Mouse (Mus musculus) liver, adult 2 months (tissue): ENCODE results near the gene Arhgef17. TPM values are rescaled to one million over a fixed set of nuclear protein-coding genes. Genes with fewer than 3 reads are reported as not detected.

Experiments
- DNase-seq: peaks from one replicate; pipeline ENCODE4 v3.0.0-alpha.2; 2011; ENCODE audit warnings: low read depth, low spot score; ENCODE audit errors: extremely low read depth
- H3K27ac ChIP-seq: fragments of 200-500 bp; replicated peaks from 2 replicates; pipeline ENCODE4 v1.5.1; 2012; ENCODE audit warnings: low read depth, mild to moderate bottlenecking, control low read depth, inconsistent platforms, low read length; ENCODE audit not compliant: insufficient read depth
- H3K27me3 ChIP-seq: fragments of 200-500 bp; 2 replicates; pipeline ENCODE4 v1.6.1; 2012; ENCODE audit warnings: mild to moderate bottlenecking, moderate library complexity, low read length, inconsistent platforms; ENCODE audit not compliant: control insufficient read depth, insufficient read depth
- H3K36me3 ChIP-seq: fragments of 200-500 bp; 2 replicates; pipeline ENCODE4 v1.6.1; 2012; ENCODE audit warnings: low read length, inconsistent platforms; ENCODE audit not compliant: control insufficient read depth, insufficient read depth
- H3K4me1 ChIP-seq: fragments of 200-500 bp; 2 replicates; pipeline ENCODE4 v1.6.1; 2011; ENCODE audit warnings: low read length; ENCODE audit not compliant: control insufficient read depth, insufficient read depth
- H3K4me3 ChIP-seq: fragments of 200-500 bp; 2 replicates; pipeline ENCODE4 v1.5.1; 2011; ENCODE audit warnings: low read depth, mild to moderate bottlenecking, control low read depth, low read length, moderate library complexity; ENCODE audit not compliant: insufficient read depth
- H3K79me2 ChIP-seq: fragments of 200-500 bp; 2 replicates; pipeline ENCODE4 v1.6.1; 2012; ENCODE audit warnings: inconsistent platforms, mild to moderate bottlenecking, low read length, moderate library complexity; ENCODE audit not compliant: control insufficient read depth, insufficient read depth
- H3K9ac ChIP-seq: fragments of 200-500 bp; 2 replicates; pipeline ENCODE4 v1.6.1; 2012; ENCODE audit warnings: low read depth, mild to moderate bottlenecking, control low read depth, inconsistent platforms, low read length
- CTCF ChIP-seq: fragments of 200-500 bp; IDR thresholded peaks from 2 replicates; pipeline ENCODE4 v1.5.1; 2011; ENCODE audit warnings: low read depth, low read length, control low read depth
- POLR2A ChIP-seq: fragments of 200-500 bp; IDR thresholded peaks from 2 replicates; pipeline ENCODE4 v1.6.1; 2011; ENCODE audit warnings: low read length, control low read depth; ENCODE audit not compliant: insufficient read depth; ENCODE audit errors: extremely low read depth
- WGBS: fragments of 180-500 bp; shearing (Covaris S2); methylation state at CpG from one replicate; pipeline ENCODE4 v1.1.7; 2018; 5-methylcytosine and 5-hydroxymethylcytosine counted together
- polyA plus RNA-seq: library from polyadenylated mRNA; depleted of rRNA; stranded (reverse); fragments of >200 nt; gene quantifications from 2 replicates; pipeline ENCODE4 v1.2.3, GENCODE M21; 2012
- total RNA-seq: library from RNA; depleted of rRNA; stranded (reverse); fragments of >200 nt; gene quantifications from 2 replicates; pipeline ENCODE4 v1.2.3, GENCODE M21; 2014

Gene Arhgef17
- total and polyA plus RNA-seq, 2 experiments: 1.2 to 1.8 TPM

DNA sequence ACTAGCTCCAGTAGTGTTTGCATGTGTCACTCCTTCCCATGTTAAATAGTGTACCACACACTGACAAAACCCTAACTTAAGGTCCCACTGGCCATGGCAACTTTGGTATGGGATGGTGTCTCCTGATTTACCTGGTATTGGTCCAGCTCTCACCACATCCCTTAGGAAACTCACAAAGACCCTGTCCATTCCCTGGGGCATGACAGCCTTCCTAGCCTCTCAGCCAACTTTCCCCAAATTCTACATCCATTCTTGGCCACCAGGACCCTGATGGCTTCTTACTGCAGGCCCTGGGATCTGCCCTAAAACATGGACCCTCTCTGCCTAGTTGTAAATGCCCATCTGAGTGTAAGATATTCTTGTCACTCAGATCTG is 86.9 kb downstream of the Arhgef17 start:
- TF ChIP-seq POLR2A (no peak), CTCF (no peak)
- Histone ChIP-seq H3K79me2 (no peaks in the 10 kb centered on the region), H3K4me3 (no peak overlapping the region), H3K36me3 (no peaks in the 10 kb centered on the region), H3K27me3 (no peaks in the 10 kb centered on the region), H3K27ac (no peak overlapping the region), H3K4me1 (no peaks in the 10 kb centered on the region), H3K9ac (no peak overlapping the region)
- no peak for DNase-seq

GRCm38 (mm10) chr7:100844385-100845025 is 87.4 kb downstream of the Arhgef17 start:
- no peaks in the 10 kb centered on the region for H3K36me3 ChIP-seq
- WGBS: 55% methylated on average over 2 of the region's 2 CpGs
- H3K27me3 ChIP-seq: no peaks in the 10 kb centered on the region
- H3K9ac ChIP-seq: no peak overlapping the region
- no peaks in the 10 kb centered on the region for H3K79me2 ChIP-seq
- no peak overlapping the region for H3K4me3 ChIP-seq
- no peaks in the 10 kb centered on the region for H3K4me1 ChIP-seq
- TF ChIP-seq POLR2A (no peak), CTCF (no peak)
- no peak overlapping the region for H3K27ac ChIP-seq
- DNase-seq: no peak

DNA sequence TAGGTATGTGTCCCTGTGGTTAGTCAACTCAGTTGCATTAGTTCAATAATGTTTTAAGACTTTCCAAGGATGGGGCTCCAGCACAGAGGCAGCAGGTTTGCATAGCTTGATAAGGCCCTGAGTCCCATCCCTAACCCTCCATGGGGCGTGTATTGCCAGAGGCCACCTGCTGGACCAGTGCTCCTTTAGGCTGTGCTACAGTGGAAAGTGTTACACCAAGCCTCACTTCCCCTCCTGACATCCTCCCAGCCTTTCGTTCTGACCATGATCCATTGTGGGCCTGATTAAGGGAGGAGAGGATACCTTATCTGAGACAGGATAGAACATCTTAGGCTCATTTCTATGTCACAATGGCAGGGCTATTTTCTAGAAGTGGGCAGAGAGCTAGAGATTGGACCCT is 88.0 kb downstream of the Arhgef17 start:
- WGBS: 83% methylated on average over 2 of the region's 2 CpGs
- H3K9ac ChIP-seq: no peak overlapping the region

GRCm38 (mm10) chr7:100842175-100842574 is 89.7 kb downstream of the Arhgef17 start:
- Histone ChIP-seq H3K36me3 (peaks cover under 1% of the 10 kb centered on the region; the same call in 1 of the 2 replicates), H3K27me3 (no peaks in the 10 kb centered on the region), H3K27ac (no peak overlapping the region), H3K4me3 (no peak overlapping the region), H3K79me2 (no peaks in the 10 kb centered on the region), H3K9ac (no peak overlapping the region), H3K4me1 (no peaks in the 10 kb centered on the region)
- no peak for DNase-seq
- TF ChIP-seq POLR2A (no peak), CTCF (no peak)
- WGBS: 95% methylated on average over 5 of the region's 5 CpGs

More for the DNA sequence above, 88.0 kb downstream of the Arhgef17 start:
- Histone ChIP-seq H3K27me3 (no peaks in the 10 kb centered on the region), H3K36me3 (no peaks in the 10 kb centered on the region), H3K79me2 (no peaks in the 10 kb centered on the region), H3K4me1 (no peaks in the 10 kb centered on the region), H3K27ac (no peak overlapping the region), H3K4me3 (no peak overlapping the region)
- no peak for TF ChIP-seq CTCF
- TF ChIP-seq POLR2A: no peak
- no peak for DNase-seq

DNA sequence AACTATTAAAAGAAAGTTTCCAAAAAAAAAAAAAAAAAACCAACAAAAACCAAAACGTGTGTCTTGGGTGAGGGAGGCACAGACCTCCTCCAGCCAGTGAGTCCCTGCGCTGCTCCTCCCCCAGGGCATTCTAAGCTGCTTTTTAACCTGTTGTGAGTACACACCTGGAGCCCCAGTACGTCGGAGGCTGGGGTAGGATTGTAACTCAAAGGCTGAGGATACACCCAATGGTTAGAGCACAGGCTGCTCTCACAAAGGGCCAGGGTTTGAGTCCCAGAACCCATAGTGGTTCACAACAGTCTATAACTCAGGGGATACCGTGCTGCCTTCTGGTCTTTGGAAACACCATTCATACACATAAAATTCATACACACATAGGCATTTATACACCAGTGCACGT is 90.3 kb downstream of the Arhgef17 start:
- H3K36me3 ChIP-seq: peaks cover 2% of the 10 kb centered on the region; the same call in 1 of the 2 replicates
- no peaks in the 10 kb centered on the region for H3K27me3 ChIP-seq
- WGBS: 95% methylated on average over 6 of the region's 6 CpGs
- H3K27ac ChIP-seq: no peak overlapping the region
- DNase-seq: no peak
- no peaks in the 10 kb centered on the region for H3K4me1 ChIP-seq
- TF ChIP-seq CTCF (no peak), POLR2A (no peak)
- no peak overlapping the region for H3K9ac ChIP-seq
- H3K79me2 ChIP-seq: no peaks in the 10 kb centered on the region
- no peak overlapping the region for H3K4me3 ChIP-seq

DNA sequence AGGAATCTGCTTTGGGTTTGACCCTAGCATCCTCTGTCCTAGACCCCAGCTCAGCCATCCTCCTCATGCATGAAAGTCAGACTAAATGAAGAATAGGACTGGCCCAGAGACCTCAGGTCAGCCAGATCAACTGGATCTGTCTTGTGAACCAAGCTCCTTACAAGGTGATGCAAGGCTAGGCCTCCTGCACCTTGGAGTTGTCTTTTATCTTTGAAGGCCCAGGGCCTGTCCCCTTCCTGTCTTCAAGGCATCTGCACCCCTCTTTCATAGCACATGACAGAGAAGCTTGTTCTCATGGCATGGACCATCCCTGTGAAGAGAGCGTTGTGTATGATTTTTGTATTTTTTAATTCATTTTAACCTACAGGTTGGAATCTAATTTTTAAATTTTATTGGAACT is 91.0 kb downstream of the Arhgef17 start:
- TF ChIP-seq CTCF (no peak), POLR2A (no peak)
- H3K79me2 ChIP-seq: no peaks in the 10 kb centered on the region
- H3K36me3 ChIP-seq: peaks cover 5% of the 10 kb centered on the region; the same call in 1 of the 2 replicates
- no peaks in the 10 kb centered on the region for H3K4me1 ChIP-seq
- H3K27ac ChIP-seq: no peak overlapping the region
- no peak overlapping the region for H3K9ac ChIP-seq
- H3K27me3 ChIP-seq: no peaks in the 10 kb centered on the region
- no peak overlapping the region for H3K4me3 ChIP-seq
- 98% methylated on average over 1 of the region's 1 CpGs for WGBS
- no peak for DNase-seq
